Mouse (Mus musculus) embryonic facial prominence, embryonic 13.5 days (tissue): ENCODE results near the gene Tmem151a. TPM values are rescaled to one million over a fixed set of nuclear protein-coding genes. Genes with fewer than 3 reads are reported as not detected.

Source experiments
- ATAC-seq: fragments of 200-750 bp; cut with Nextera tagmentation; 2 replicates; pipeline ENCODE4 v1.8.0; 2017; ENCODE audit warnings: low read depth; ENCODE audit not compliant: insufficient number of reproducible peaks, insufficient read depth, low FRiP score, low TSS enrichment
- H3K27ac ChIP-seq: fragments of 300-500 bp; sonication (generic); 2 replicates; pipeline ENCODE4 v1.5.1; 2015; ENCODE audit warnings: moderate library complexity, mild to moderate bottlenecking, inconsistent platforms
- H3K27me3 ChIP-seq: fragments of 300-500 bp; sonication (generic); 2 replicates; pipeline ENCODE4 v1.6.1; 2015; ENCODE audit warnings: mild to moderate bottlenecking, inconsistent platforms
- H3K36me3 ChIP-seq: fragments of 300-500 bp; sonication (generic); 2 replicates; pipeline ENCODE4 v1.6.1; 2015; ENCODE audit warnings: mild to moderate bottlenecking, inconsistent platforms
- H3K4me1 ChIP-seq: fragments of 300-500 bp; sonication (generic); 2 replicates; pipeline ENCODE4 v1.6.1; 2015; ENCODE audit warnings: inconsistent platforms
- H3K4me2 ChIP-seq: fragments of 300-500 bp; sonication (generic); 2 replicates; pipeline ENCODE4 v1.6.1; 2015; ENCODE audit warnings: moderate library complexity, mild to moderate bottlenecking, inconsistent platforms
- H3K4me3 ChIP-seq: fragments of 300-500 bp; sonication (generic); 2 replicates; pipeline ENCODE4 v1.5.1; 2015; ENCODE audit warnings: mild to moderate bottlenecking, inconsistent platforms
- H3K9ac ChIP-seq: fragments of 300-500 bp; sonication (generic); 2 replicates; pipeline ENCODE4 v1.6.1; 2015; ENCODE audit warnings: mild to moderate bottlenecking, inconsistent platforms
- H3K9me3 ChIP-seq: fragments of 300-500 bp; sonication (generic); 2 replicates; pipeline ENCODE4 v1.6.1; 2016; ENCODE audit warnings: inconsistent platforms
- WGBS: fragments of 180-500 bp; shearing (Covaris S2); methylation state at CpG from one replicate; pipeline ENCODE4 v1.1.7; 2015; ENCODE audit warnings: mixed read lengths; 5-methylcytosine and 5-hydroxymethylcytosine counted together
- polyA plus RNA-seq: library from polyadenylated mRNA; unstranded; fragments of >200 nt; fragmentation: Nextera tagmentation; extraction: Ambion mirVana; gene quantifications from 2 replicates; pipeline ENCODE4 v1.2.1, GENCODE M21; 2015

Tmem151a gene
- polyA plus RNA-seq, 1 experiment from 2014 or later: 2.6 TPM

DNA sequence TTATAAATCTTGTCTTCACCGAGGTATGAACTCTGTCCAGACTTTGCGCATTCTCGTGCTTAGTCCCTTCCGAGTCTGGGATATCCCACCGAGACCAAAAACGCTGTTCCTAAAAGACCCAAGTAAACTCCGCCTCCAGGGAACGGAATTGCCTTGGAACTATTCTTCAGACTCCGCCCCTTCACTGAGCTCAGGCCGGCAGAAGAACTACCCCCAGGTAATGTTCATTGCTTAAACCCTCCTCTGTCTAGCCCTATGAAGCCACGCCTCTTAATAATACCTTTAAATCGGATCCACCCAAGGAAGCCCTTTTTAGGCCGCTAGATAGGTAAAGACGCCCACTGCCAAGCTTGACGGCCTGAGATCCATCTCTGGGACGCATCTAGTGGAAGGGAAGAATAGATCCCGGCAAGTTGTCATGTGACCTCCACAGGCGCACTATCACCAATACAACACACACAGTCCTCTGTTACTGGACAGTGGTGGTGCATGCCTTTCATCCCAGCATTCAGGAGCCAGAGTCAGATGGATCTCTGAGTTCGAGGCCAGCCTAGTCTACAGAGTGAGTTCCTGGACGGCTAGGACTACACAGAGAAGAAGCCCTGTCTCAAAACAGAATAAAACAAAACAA lies 12.8 kb downstream of the Tmem151a start:
- Histone ChIP-seq H3K4me2 (peak overlapping the region; percentile 74), H3K27me3 (peaks cover 13% of the 10 kb centered on the region), H3K9me3 (no peaks in the 10 kb centered on the region), H3K4me1 (peaks cover 54% of the 10 kb centered on the region), H3K36me3 (no peaks in the 10 kb centered on the region), H3K4me3 (peak overlapping the region; percentile 78), H3K9ac (peak overlapping the region; percentile 93), H3K27ac (peak overlapping the region; percentile 99)
- no peak for ATAC-seq
- 2% methylated on average over 20 of the region's 20 CpGs for WGBS

- Histone ChIP-seq H3K27ac (peak overlapping the region; percentile 99), H3K36me3 (no peaks in the 10 kb centered on the region), H3K4me1 (peaks cover 62% of the 10 kb centered on the region), H3K27me3 (peaks cover 13% of the 10 kb centered on the region), H3K9me3 (no peaks in the 10 kb centered on the region), H3K4me3 (peak overlapping the region; percentile 78), H3K4me2 (peak overlapping the region; percentile 74), H3K9ac (peak overlapping the region; percentile 93)
- ATAC-seq: peak; percentile 87
- WGBS: under 1% methylated on average over 40 of the region's 40 CpGs
These were observed 13.6 kb downstream of the Tmem151a start for GRCm38 (mm10) chr19:5071545-5072369.

DNA sequence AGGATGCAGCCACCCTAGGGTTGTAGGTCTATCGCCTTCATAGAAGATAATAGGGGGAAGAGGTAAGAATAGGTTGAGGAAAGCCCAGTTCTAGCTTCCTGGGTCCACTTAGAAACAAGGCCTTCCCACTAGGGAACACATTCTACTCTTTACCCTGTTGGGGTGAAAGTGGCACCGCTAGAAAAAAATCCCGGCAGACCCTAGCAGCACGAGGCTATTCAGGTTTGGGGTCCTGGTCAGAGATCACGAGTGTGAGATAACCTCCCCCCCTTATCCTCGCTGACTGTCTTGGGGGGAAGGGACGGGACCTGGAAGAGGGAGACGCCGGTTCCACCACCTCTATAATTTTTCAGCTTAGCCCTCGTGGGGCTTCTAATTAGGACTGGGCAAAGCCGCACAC lies 14.3 kb downstream of the Tmem151a start:
- Histone ChIP-seq H3K4me2 (peak overlapping the region; percentile 74), H3K9me3 (no peaks in the 10 kb centered on the region), H3K4me1 (peaks cover 65% of the 10 kb centered on the region), H3K27ac (peak overlapping the region; percentile 99), H3K4me3 (peak overlapping the region; percentile 78), H3K36me3 (no peaks in the 10 kb centered on the region), H3K27me3 (peaks cover 13% of the 10 kb centered on the region), H3K9ac (peak overlapping the region; percentile 93)
- no peak for ATAC-seq
- WGBS: 6% methylated on average over 11 of the region's 11 CpGs

- Histone ChIP-seq H3K27ac (peak overlapping the region; percentile 99), H3K27me3 (peaks cover 13% of the 10 kb centered on the region), H3K9ac (peak overlapping the region; percentile 93), H3K4me1 (peaks cover 71% of the 10 kb centered on the region), H3K9me3 (no peaks in the 10 kb centered on the region), H3K36me3 (no peaks in the 10 kb centered on the region), H3K4me3 (peak overlapping the region; percentile 78), H3K4me2 (peak overlapping the region; percentile 74)
- WGBS: 85% methylated on average over 7 of the region's 7 CpGs
- no peak for ATAC-seq
These were observed 15.4 kb downstream of the Tmem151a start for GRCm38 (mm10) chr19:5069978-5070377.

GRCm38 (mm10) chr19:5069486-5069885 lies 15.8 kb downstream of the Tmem151a start:
- peak overlapping the region; percentile 93 for H3K9ac ChIP-seq
- whole genome bisulfite sequencing: 82% methylated on average over 5 of the region's 5 CpGs
- H3K4me3 ChIP-seq: peak overlapping the region; percentile 78
- H3K36me3 ChIP-seq: no peaks in the 10 kb centered on the region
- no peaks in the 10 kb centered on the region for H3K9me3 ChIP-seq
- H3K4me1 ChIP-seq: peaks cover 74% of the 10 kb centered on the region
- peak overlapping the region; percentile 99 for H3K27ac ChIP-seq
- H3K27me3 ChIP-seq: peaks cover 10% of the 10 kb centered on the region
- ATAC-seq: no peak
- H3K4me2 ChIP-seq: peak overlapping the region; percentile 74

DNA sequence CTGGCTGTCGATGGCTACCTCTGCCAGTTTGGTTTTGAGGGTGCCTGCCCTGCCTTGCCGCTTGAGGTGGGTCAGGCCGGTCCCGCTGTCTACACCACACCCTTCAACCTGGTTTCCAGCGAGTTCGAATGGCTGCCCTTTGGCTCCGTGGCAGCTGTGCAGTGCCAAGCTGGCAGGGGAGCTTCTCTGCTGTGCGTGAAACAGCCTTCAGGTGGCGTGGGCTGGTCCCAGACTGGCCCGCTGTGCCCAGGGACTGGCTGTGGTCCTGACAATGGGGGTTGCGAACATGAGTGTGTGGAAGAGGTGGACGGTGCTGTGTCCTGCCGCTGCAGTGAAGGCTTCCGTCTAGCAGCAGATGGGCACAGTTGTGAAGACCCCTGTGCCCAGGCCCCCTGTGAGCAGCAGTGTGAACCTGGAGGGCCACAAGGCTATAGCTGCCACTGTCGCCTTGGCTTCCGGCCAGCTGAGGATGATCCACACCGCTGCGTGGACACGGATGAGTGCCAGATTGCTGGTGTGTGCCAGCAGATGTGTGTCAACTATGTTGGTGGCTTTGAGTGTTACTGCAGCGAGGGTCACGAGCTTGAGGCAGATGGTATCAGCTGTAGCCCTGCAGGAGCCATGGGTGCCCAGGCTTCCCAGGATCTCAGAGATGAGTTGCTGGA lies 16.6 kb downstream of the Tmem151a start:
- H3K4me2 ChIP-seq: peak overlapping the region; percentile 74
- peak overlapping the region; percentile 93 for H3K9ac ChIP-seq
- H3K4me3 ChIP-seq: peak overlapping the region; percentile 78
- peak overlapping the region; percentile 99 for H3K27ac ChIP-seq
- H3K9me3 ChIP-seq: no peaks in the 10 kb centered on the region
- 28% methylated on average over 21 of the region's 21 CpGs for WGBS
- peaks cover 9% of the 10 kb centered on the region; the same call in 1 of the 2 replicates for H3K27me3 ChIP-seq
- ATAC-seq: no peak
- H3K4me1 ChIP-seq: peaks cover 70% of the 10 kb centered on the region
- H3K36me3 ChIP-seq: no peaks in the 10 kb centered on the region

DNA sequence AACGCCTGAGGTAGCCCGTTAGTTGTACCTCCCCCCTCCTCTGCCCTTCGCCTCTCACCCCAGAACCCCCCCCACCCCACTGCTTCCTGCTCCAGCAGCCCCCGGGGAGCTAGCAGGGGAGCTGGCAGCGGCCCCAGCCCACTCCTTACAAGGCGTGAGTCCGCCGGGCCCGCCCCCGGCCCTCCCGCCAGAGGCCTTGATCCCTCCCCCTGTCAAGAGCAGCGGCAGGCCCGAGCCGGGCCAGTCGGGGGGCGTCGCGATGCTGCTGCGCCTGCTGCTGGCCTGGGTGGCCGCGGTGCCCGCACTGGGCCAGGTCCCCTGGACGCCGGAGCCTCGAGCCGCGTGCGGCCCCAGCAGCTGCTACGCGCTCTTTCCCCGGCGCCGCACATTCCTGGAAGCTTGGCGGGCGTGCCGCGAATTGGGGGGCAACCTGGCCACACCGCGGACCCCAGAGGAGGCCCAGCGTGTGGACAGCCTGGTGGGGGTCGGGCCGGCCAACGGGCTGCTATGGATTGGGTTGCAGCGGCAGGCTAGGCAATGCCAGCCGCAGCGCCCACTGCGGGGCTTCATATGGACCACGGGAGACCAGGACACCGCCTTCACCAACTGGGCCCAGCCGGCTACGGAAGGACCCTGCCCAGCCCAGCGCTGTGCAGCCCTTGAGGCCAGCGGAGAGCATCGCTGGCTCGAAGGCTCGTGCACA lies 17.3 kb downstream of the Tmem151a start, which contains the start of gene Cd248:
Gene Cd248, plus strand, starts transcription at position 212 of the 703 bp plus-strand sequence.
- peaks cover 65% of the 10 kb centered on the region for H3K4me1 ChIP-seq
- H3K27ac ChIP-seq: peak within 1 kb of the TSS; percentile 99
- ATAC-seq: 0 out of 2 replicates have a peak, but pooled peaks have one; percentile 48

DNA sequence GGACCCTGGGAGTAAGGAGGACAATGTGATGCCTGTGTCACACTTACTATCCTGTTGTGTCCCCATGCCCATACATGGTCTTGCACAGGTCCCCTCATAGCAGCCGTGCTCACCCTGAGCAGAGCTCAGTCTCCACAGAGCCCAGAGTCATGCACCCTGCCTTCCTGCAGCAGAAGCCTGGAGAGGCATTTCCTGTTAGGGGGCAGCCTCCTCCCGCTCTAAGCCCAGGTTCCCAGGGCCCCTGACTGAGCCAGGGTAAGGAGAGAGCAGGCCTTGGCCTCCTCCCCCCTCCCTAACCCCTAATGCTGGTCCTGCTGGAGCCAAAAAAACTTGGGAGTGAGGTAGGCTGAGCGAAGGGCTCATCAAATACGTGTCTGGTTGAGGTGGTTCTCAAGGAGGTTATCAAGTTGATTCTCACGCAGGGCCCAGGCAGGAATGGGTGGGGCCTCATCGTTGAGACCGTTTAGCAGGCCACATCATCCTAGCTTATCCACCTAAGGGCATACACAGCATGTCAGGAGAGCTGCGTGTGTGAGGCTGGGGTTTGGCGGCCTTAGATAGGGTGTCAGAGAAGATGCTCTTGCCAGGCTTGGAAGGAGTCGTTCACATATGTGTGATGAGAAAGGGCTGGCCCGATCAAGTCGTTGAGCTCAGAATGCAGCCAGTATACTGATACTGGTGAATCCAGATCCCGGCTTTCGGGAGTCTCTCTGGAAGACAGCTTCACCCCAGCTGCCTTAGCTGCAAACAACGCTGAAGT lies 18.1 kb downstream of the Tmem151a start:
- Histone ChIP-seq H3K27ac (peak overlapping the region; percentile 99), H3K4me1 (peaks cover 59% of the 10 kb centered on the region), H3K4me2 (peak overlapping the region; percentile 74), H3K9me3 (no peaks in the 10 kb centered on the region), H3K4me3 (peak overlapping the region; percentile 78), H3K9ac (peak overlapping the region; percentile 93), H3K36me3 (no peaks in the 10 kb centered on the region), H3K27me3 (peaks cover 9% of the 10 kb centered on the region; the same call in 1 of the 2 replicates)
- ATAC-seq: no peak
- 6% methylated on average over 15 of the region's 15 CpGs for WGBS

More for the DNA sequence above, 17.3 kb downstream of the Tmem151a start, which contains the start of gene Cd248:
- Histone ChIP-seq H3K27me3 (peaks cover 9% of the 10 kb centered on the region; the same call in 1 of the 2 replicates), H3K9me3 (no peaks in the 10 kb centered on the region), H3K4me2 (peak within 1 kb of the TSS; percentile 74), H3K9ac (peak within 1 kb of the TSS; percentile 93), H3K4me3 (peak within 1 kb of the TSS; percentile 78), H3K36me3 (no peaks in the 10 kb centered on the region)
- WGBS: 1% methylated on average over 46 of the region's 56 CpGs

DNA sequence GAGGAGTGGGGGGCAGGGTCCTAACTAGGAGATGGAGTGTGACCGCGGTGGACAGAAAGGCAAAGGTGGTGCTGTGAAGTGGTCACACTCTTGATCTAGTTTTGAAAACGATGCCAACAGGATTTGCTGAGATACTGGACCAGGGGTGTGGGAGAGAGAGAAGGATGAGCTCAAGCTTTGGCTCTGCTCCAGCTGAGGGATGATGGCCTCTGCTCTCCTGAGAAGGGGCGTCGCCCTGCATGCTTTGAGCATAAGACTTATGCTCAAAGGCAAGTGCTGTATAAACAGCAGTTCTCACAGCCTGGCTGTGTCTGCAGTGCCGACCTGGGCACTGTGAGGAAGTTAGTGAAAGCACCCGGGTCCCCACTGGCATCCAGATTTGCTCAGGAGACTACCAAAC lies 20.2 kb downstream of the Tmem151a start:
- Histone ChIP-seq H3K27ac (no peak overlapping the region), H3K4me2 (no peak overlapping the region), H3K9me3 (no peaks in the 10 kb centered on the region), H3K9ac (no peak overlapping the region), H3K36me3 (no peaks in the 10 kb centered on the region), H3K4me3 (no peak overlapping the region), H3K4me1 (peaks cover 59% of the 10 kb centered on the region), H3K27me3 (peaks cover 9% of the 10 kb centered on the region; the same call in 1 of the 2 replicates)
- ATAC-seq: no peak
- WGBS: 61% methylated on average over 7 of the region's 7 CpGs

DNA sequence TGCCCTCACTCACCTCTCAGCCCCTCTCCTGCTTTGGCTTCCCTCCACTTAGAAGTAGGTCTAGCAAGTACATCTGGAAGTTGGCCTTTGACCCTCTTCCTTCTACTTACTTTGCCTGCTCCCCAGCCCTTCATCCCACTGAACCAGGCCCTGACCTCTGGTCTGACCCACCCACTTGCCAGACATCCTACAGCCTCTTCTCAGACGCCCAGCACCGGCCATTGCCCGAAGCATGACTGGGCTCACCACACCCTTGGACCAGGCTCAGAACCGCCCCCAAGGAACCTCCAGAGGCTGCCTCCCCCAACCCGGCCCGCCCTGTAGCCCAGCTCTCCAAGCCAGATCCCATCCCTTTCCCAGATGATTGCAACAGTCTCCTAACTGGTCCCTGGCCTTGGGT lies 22.9 kb downstream of the Tmem151a start:
- Histone ChIP-seq H3K9me3 (no peaks in the 10 kb centered on the region), H3K4me1 (peaks cover 57% of the 10 kb centered on the region), H3K27ac (no peak overlapping the region), H3K9ac (no peak overlapping the region), H3K4me3 (no peak overlapping the region), H3K27me3 (no peaks in the 10 kb centered on the region), H3K4me2 (no peak overlapping the region), H3K36me3 (no peaks in the 10 kb centered on the region)
- no peak for ATAC-seq
- WGBS: 43% methylated on average over 6 of the region's 6 CpGs
